Mouse (Mus musculus) G1E (cell line): ENCODE measurements around the gene Abl1.

Experiments used
- CTCF ChIP-seq: IDR thresholded peaks from 2 replicates; pipeline ENCODE4 v1.5.1; 2012; ENCODE audit warnings: low read depth, low read length, inconsistent platforms, mixed read lengths
- TAL1 ChIP-seq: conservative IDR thresholded peaks from 2 replicates; pipeline ENCODE4 v1.6.1; 2012; ENCODE audit warnings: low read depth, low read length, inconsistent platforms, mixed read lengths

- TF ChIP-seq CTCF (no peak), TAL1 (no peak)
Measured at GRCm38 (mm10) chr2:31779258-31779657, 91.1 kb downstream of the Abl1 start.
